Mouse (Mus musculus) lung, postnatal 14 days (tissue): ENCODE results near the gene Prss44.
A peak's percentile ranks its signal among the peaks of the same experiment; 100 is the strongest.
"Not testable (repeated sequence)": the region's sequence is repeated elsewhere in the genome, so short reads cannot be mapped to it uniquely, and the experiment has no call there.

Source experiments
- DNase-seq: peaks from one replicate; pipeline ENCODE4 v3.0.0; 2021

Prss44 gene

GRCm38 (mm10) chr9:110813789-110814188 is at the start of gene Prss44:
Gene Prss44 (plus strand): TSS chr9:110813994.
- DNase-seq = no peak

GRCm38 (mm10) chr9:110772336-110772735 is 41.5 kb upstream of the Prss44 start:
- DNase-seq = no peak

- peak; percentile 56 for DNase-seq
These were observed 39.2 kb upstream of the Prss44 start for GRCm38 (mm10) chr9:110774403-110775268.

GRCm38 (mm10) chr9:110775269-110776022 is 38.3 kb upstream of the Prss44 start:
- no peak for DNase-seq

- no peak for DNase-seq
These were observed 35.7 kb upstream of the Prss44 start for GRCm38 (mm10) chr9:110778100-110778499.

- DNase-seq = no peak
These were observed 35.2 kb upstream of the Prss44 start for GRCm38 (mm10) chr9:110778559-110778958.

- no peak for DNase-seq
These were observed 34.4 kb upstream of the Prss44 start for GRCm38 (mm10) chr9:110779242-110779913.

GRCm38 (mm10) chr9:110781256-110781721 is 32.5 kb upstream of the Prss44 start:
- DNase-seq = peak; percentile 98

GRCm38 (mm10) chr9:110781731-110782130 is 32.1 kb upstream of the Prss44 start:
- DNase-seq = peak; percentile 90

GRCm38 (mm10) chr9:110783611-110784010 is 30.2 kb upstream of the Prss44 start:
- no peak for DNase-seq

- DNase-seq = no peak
These were observed 25.6 kb upstream of the Prss44 start for GRCm38 (mm10) chr9:110788169-110788568.

- peak; percentile 37 for DNase-seq
These were observed 23.3 kb upstream of the Prss44 start for GRCm38 (mm10) chr9:110790462-110790861.

- DNase-seq = no peak
These were observed 16.8 kb upstream of the Prss44 start for GRCm38 (mm10) chr9:110797013-110797412.

GRCm38 (mm10) chr9:110797866-110798265 is 15.9 kb upstream of the Prss44 start, which contains the start of gene Prss42:
Gene Prss42 (plus strand): TSS chr9:110798166.
- DNase-seq = no peak

GRCm38 (mm10) chr9:110800834-110801479 is 12.8 kb upstream of the Prss44 start:
- DNase-seq = no peak

GRCm38 (mm10) chr9:110803294-110803693 is 10.5 kb upstream of the Prss44 start:
- DNase-seq = no peak

GRCm38 (mm10) chr9:110810051-110810450 is 3.7 kb upstream of the Prss44 start:
- DNase-seq = no peak

- DNase-seq = not testable (repeated sequence)
These were observed 6.8 kb downstream of the Prss44 start for GRCm38 (mm10) chr9:110820546-110820945.

GRCm38 (mm10) chr9:110821436-110821835 is 7.6 kb downstream of the Prss44 start:
- no peak for DNase-seq

- no peak for DNase-seq
These were observed 11.6 kb downstream of the Prss44 start for GRCm38 (mm10) chr9:110825426-110825825.

GRCm38 (mm10) chr9:110825832-110826231 is 12.0 kb downstream of the Prss44 start:
- no peak for DNase-seq

- DNase-seq = no peak
These were observed 12.6 kb downstream of the Prss44 start, which contains the start of gene Prss43 for GRCm38 (mm10) chr9:110826390-110826789. Gene Prss43 (plus strand): TSS chr9:110826690.
